Mouse (Mus musculus): Measurements from ENCODE around the gene Hcn4.

GRCm38 (mm10) chr9:58859080-58859635 is 35.9 kb downstream of the Hcn4 start:
- no peak for TF ChIP-seq MAX (IDR thresholded peaks at IDR 0.05)
- TF ChIP-seq CTCF (IDR thresholded peaks at IDR 0.05; ENCODE audit: control insufficient read depth, insufficient read depth, insufficient read length): no peak
- TF ChIP-seq MYOD1 (IDR thresholded peaks at IDR 0.05; ENCODE audit: control insufficient read depth, insufficient read length, low read depth): no peak
- TF ChIP-seq CEBPB (IDR thresholded peaks at IDR 0.05; ENCODE audit: low read depth): no peak
